Mouse (Mus musculus): ENCODE measurements at regions not wholly inside any gene's neighbourhood (a gene's known extent, or its start where the extent isn't known, plus 50 kb on each side); places are given as distances from the start of the nearest gene placed in this dataset.

- no peak for DNase-seq
Measured at GRCm38 (mm10) chr1:76724453-76724852, 790.4 kb downstream of the Epha4 start.

- peak; percentile 25 to 45 for DNase-seq
Measured at GRCm38 (mm10) chr1:76737003-76737402, 777.9 kb downstream of the Epha4 start.

- peak; percentile 88 to 89 for DNase-seq
Measured at GRCm38 (mm10) chr1:76737663-76738062, 777.2 kb downstream of the Epha4 start.

- no peak for DNase-seq
Measured at GRCm38 (mm10) chr1:76772694-76773093, 742.2 kb downstream of the Epha4 start.

GRCm38 (mm10) chr1:76786871-76787270 lies 728.0 kb downstream of the Epha4 start:
- no peak for DNase-seq

GRCm38 (mm10) chr1:76793438-76793837 lies 721.5 kb downstream of the Epha4 start:
- no peak for DNase-seq

- no peak for DNase-seq
Measured at GRCm38 (mm10) chr1:76819906-76820305, 695.0 kb downstream of the Epha4 start.

- DNase-seq: no peak
Measured at GRCm38 (mm10) chr1:76821610-76822009, 693.3 kb downstream of the Epha4 start.

GRCm38 (mm10) chr1:76829690-76830089 lies 685.2 kb downstream of the Epha4 start:
- DNase-seq: no peak

GRCm38 (mm10) chr1:76832311-76832710 lies 682.6 kb downstream of the Epha4 start:
- no peak for DNase-seq

GRCm38 (mm10) chr1:76835028-76835683 lies 679.7 kb downstream of the Epha4 start:
- no peak for DNase-seq

- DNase-seq: no peak
Measured at GRCm38 (mm10) chr1:76849346-76849745, 665.5 kb downstream of the Epha4 start.

- DNase-seq: peak; percentile 74
Measured at GRCm38 (mm10) chr1:76866304-76866968, 648.5 kb downstream of the Epha4 start.

GRCm38 (mm10) chr1:76873207-76873606 lies 641.7 kb downstream of the Epha4 start:
- DNase-seq: no peak

- DNase-seq: no peak
Measured at GRCm38 (mm10) chr1:76880111-76880782, 634.6 kb downstream of the Epha4 start.

- no peak for DNase-seq
Measured at GRCm38 (mm10) chr1:76880783-76881145, 634.1 kb downstream of the Epha4 start.

GRCm38 (mm10) chr1:76896152-76896864 lies 618.6 kb downstream of the Epha4 start:
- no peak for DNase-seq

GRCm38 (mm10) chr1:76897431-76897830 lies 617.5 kb downstream of the Epha4 start:
- no peak for DNase-seq

GRCm38 (mm10) chr1:76911472-76911871 lies 603.4 kb downstream of the Epha4 start:
- DNase-seq: no peak

GRCm38 (mm10) chr1:76919541-76919940 lies 595.3 kb downstream of the Epha4 start:
- no peak for DNase-seq

- no peak for DNase-seq
Measured at GRCm38 (mm10) chr1:76920634-76921033, 594.3 kb downstream of the Epha4 start.

- no peak for DNase-seq
Measured at GRCm38 (mm10) chr1:76927041-76927440, 587.8 kb downstream of the Epha4 start.

- no peak for DNase-seq
Measured at GRCm38 (mm10) chr1:76928035-76928434, 586.9 kb downstream of the Epha4 start.

Data from cerebellum, postnatal 25 days (tissue).